Mouse (Mus musculus) natural killer cell, adult 2 months (primary cell): ENCODE results near the gene Usp35.

Experiments used
- DNase-seq, 2 experiments: peaks; one replicate each; pipeline ENCODE4 v3.0.0; 2022; ENCODE audit warnings: low spot score in 2 of 2

Gene Usp35

DNA sequence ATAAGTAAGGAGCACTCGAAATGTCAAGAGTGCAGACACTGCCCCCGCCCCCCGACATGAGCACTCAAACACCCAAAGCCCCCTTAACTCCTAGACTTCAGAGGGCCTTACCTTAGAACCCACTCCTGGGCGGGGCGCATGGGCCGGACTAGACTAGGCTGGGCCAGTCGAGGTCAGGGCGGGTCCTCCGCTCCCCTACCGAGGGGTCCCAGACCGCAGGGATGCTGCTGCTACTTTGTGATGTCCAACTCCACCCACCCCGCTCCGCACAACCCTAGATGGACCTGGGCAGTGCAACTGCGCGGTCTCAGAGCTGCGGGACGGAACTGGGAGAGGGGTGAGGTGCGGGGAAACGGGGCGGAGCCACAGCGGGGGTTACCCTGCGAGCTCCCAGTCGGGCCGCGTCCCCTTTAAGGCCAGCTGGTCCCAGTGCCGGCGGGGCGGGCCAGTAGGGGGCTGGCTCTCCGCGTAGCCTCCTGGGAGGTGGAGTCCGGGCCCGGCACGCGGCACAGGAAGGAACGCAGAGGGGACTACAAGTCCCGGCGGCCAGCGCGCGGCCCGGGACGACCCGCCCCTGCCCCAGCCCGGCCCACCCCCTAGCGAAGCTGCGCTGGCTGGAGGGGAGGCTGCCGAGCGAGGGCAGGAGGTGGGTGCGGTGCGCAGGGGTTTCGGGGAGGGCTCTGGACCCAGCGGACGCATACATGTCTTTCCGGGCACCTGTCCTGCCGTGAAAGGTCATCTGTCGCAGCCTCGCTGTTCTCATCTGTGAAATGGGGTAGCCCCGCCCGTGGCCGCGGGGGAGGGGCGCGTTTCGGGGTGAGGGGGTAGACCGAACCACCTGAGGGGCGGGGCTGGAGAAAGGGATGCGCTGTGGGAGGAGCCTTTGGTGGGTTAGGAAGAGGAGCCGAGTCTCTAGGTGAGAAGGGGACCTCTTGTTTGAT is at the start of gene Usp35, which contains the start of gene Kctd21:
Usp35 (minus strand) TSS at position 295 of the 941 bp plus-strand sequence.
Kctd21 (plus strand) TSS at position 602 of the 941 bp plus-strand sequence.
- DNase-seq, result peak; percentile 81 to 90

DNA sequence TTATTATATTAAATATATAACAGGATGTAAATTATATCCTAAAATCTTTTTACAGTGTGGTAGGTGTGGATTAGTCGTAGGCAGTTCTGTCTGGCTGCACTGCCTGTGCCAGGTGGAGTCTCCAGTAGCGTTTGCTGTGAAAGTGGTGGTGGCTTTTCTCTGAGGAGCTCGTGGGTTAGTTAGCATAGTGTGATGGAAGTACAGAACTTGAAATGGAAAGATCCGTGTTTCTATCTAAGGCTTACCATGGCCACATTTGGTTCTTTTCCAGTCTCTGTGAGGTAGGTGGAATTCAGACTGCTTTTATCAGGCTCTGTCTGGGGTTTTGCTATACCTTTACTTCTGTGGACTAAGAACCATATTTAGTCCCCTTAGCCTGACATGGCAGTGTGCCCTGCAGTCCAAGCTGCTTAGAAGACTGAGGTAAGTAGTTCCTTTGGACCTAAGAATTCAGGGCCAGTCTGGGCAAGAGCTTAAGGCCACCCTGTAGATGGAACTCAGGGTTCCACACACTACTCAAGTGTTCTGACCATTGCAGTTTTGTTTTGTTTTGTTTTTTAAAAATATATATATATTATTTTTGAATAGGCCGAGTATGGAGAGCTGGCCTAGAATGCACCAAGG is 48.8 kb upstream of the Usp35 start:
- DNase-seq, result no peak

- DNase-seq, result no peak
Observed at GRCm38 (mm10) chr7:97379304-97379703, 47.5 kb upstream of the Usp35 start.

GRCm38 (mm10) chr7:97375906-97376305 is 44.1 kb upstream of the Usp35 start:
- no peak for DNase-seq

DNA sequence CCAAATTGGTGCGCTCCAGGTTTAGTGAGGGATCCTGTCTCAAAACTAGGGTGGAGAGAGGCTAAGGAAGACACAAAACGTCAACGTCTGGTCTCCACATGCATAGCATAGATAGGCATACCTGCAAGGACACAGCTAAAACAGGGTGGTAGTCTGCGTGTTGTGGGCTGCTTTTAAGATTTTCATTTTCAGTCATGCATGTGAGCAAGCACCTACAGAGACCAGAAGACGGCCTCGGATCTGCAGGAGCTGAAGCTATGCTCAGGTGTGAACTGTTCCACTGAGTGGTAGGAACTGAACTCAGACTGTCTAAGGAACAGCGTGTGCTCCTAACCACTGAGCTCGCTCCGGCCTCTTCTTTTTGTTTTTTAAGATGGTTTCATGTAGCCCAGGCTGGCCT is 43.3 kb upstream of the Usp35 start:
- DNase-seq, result no peak

GRCm38 (mm10) chr7:97365887-97366286 is 34.1 kb upstream of the Usp35 start:
- no peak for DNase-seq

- peak in 1 of 2 experiments; percentile 48 for DNase-seq
Observed at GRCm38 (mm10) chr7:97361467-97361866, 29.6 kb upstream of the Usp35 start.

GRCm38 (mm10) chr7:97360955-97361354 is 29.1 kb upstream of the Usp35 start:
- DNase-seq, result no peak

- no peak for DNase-seq
Observed at GRCm38 (mm10) chr7:97360166-97360565, 28.3 kb upstream of the Usp35 start.

DNA sequence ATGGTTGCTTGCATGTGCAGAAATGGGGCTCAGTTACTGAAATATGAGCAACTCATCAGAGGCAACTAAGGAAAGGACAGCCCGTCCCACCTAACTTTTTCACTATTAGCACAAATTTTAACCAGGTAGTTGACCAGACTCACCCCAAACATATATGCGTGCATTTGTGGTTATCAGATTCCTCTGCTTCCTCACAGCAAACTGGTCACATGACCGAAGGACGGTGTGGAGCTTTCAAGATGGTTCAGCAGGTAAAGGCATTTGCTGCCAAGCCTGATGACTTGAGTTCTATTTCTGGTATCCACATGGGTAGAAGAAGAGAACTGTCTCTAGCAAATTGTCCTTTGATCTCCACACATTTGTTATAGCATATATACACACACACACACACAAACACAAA is 26.5 kb upstream of the Usp35 start:
- no peak for DNase-seq

GRCm38 (mm10) chr7:97357840-97358239 is 26.0 kb upstream of the Usp35 start:
- no peak for DNase-seq

DNA sequence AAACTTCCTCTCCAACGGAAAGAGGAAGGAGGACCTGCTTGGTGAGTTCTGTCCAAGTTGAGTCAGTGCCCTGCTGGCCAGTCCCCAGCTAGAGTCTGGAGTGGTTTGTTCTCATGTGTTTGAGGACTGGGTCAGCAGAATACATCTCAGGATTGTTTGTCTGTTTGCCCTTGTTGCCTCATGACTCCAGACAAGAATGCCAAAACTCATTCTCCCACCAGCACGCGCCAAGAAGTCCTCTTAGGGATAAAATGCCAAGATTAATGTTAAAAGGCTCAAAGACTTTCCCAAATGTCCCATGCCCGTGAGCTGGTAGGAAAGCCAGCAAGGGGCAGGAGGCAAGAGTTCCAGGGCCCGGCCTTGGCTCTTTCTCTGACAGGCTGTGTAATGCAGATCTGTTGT is 25.1 kb upstream of the Usp35 start:
- DNase-seq, result no peak

DNA sequence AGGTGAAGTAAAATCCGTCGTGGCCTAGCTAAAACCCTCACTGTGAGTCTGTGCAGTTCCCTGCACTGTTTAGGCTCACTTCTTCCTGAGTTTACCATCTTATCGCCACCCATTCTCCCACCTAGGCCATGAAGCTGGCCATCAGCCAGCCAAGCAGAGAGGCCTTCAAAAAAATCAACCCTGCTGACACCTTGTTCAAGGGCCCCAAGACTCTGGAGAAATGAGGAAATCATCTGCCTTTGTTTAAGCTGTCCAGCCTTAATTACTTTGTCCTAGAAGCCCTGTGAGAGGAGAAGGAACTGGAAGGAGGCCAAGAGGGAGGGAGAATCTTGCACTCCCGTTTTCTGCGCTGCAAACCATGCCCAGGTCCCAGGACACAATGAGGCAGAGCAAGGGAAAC is 24.4 kb upstream of the Usp35 start:
- no peak for DNase-seq

DNA sequence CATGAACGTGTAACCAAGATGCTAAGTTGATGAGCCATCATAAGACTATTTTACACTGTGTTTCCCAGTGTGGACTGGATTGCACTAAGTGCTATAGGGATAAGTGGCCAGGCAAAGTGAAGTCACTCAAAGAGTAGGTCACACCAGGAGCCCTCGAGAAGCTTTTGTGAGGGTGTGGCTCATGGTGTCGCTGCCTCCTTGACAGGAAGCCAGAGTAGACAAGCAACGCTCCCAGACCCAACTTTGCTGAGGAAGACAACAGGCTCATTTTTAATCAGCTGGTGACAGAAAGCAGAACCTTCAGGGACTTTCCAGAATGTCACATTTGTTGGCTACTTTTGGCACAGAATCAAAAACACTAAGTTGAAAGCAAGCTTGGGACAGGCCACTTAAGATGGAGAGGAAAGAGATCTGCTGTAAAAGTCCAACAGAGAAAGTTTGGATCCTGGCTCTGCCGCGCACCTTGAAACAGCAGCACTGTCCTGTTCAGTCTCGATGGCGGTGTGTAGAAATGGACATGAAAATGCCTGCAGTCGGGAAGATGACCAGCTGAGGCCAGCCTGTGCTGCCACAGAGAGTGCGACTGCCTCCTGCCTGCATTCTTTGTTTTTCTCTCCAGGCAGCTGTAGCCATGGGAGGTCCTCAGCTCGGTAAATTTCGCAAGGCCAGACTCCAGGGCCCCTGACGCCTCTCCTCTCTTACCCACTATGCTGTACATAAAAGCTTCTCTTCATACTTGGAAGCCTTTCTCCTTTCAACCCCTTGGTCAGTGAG is 23.4 kb upstream of the Usp35 start:
- peak in 1 of 2 experiments; percentile 41 for DNase-seq

DNA sequence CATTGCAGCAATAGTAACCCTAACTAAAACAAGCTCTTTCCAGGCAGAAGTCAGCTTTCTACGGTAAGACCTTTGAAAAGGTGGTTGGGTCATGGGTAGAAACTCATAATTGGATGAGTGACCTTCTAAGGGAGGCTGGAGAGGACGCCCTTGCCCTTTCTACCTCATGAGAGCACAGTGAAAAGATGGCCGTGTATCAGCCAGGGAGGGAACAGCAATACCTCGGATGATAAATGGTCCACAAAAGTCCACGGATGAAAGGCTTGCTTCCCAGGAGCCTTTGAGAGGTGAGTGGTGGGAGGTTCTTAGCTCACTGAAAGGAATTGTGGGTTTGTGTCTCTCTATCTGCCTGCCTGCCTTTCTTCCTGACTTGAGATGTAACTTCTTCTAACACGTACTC is 21.5 kb upstream of the Usp35 start:
- no peak for DNase-seq

- no peak for DNase-seq
Observed at GRCm38 (mm10) chr7:97351792-97352513, 20.1 kb upstream of the Usp35 start.

DNA sequence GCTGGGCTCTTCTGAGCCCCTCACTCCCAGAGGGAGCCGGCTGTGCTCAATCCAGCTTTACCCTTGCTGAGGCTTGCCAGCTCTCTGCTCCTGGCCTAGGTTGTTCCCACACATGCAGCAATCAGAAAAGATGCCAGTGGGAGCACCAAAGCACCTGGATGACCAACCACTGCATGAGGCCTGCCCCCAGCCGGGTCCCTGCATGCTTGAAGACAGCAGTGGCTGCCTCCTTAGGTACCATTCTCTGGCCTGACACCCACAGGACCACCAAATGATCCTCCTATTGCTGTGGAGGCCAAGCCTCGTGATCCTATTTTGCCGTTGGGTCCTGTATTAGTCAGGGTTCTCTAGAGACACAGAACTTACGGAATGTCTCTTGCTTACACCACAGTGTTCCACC is 19.1 kb upstream of the Usp35 start:
- DNase-seq, result no peak

DNA sequence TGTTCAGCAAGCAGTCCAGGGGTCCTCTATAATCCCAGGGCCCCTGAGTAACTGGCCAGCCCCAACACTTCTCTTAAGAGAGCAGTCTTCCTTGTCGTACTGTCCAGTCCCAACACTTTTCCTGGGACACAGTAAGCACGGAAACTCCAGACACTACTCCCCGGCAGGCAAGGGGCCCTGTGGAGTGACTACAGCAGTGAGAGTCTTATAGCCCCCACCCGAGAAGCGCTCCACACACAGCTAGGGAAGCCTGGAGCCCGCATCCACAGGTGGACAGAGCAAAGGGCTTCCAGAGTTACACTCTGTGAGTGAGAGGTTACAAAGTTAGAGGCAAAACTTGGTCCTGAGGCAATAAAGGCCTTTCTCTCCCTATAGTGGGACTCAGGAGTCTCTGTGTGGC is 17.6 kb upstream of the Usp35 start:
- no peak for DNase-seq

- no peak for DNase-seq
Observed at GRCm38 (mm10) chr7:97348836-97349235, 17.0 kb upstream of the Usp35 start.

DNA sequence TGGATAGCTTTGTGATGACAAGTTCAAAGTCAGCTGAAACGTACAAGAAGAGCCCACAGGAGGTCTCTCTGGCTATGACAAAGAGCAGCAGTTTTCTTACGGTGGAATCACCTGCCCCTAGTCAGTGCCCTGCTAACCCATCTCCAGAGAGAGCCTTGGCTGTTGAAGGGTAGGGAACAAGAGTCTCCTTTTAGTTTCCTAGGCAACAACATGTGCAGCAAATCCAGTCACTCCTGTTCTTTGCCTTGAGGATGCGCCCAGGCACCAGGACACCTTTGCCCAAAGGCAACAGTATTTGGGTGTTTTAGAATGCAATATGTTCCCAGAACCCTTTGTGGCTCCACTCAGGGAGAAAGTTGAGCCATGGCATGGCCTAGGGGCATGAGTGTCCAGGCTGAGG is 16.5 kb upstream of the Usp35 start:
- no peak for DNase-seq

DNA sequence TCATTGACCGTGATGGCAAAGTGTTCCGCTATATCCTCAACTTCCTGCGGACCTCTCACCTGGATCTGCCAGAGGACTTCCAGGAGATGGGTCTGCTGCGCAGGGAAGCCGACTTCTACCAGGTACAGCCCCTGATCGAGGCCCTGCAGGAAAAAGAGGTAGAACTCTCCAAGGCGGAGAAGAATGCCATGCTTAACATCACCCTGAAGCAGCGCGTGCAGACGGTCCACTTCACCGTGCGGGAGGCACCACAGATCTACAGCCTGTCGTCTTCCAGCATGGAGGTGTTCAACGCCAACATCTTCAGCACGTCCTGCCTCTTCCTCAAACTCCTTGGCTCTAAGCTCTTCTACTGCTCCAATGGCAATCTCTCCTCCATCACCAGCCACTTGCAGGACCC is 15.6 kb upstream of the Usp35 start:
- DNase-seq, result no peak

- DNase-seq, result no peak
Observed at GRCm38 (mm10) chr7:97346822-97347166, 15.0 kb upstream of the Usp35 start.
